Mouse (Mus musculus) spleen, adult 2 months (tissue): ENCODE results near the gene Lysmd2.

Experiments
- CTCF ChIP-seq: fragments of 200-500 bp; IDR thresholded peaks from 2 replicates; pipeline ENCODE4 v1.5.1; 2011; ENCODE audit warnings: mild to moderate bottlenecking, inconsistent platforms; ENCODE audit not compliant: insufficient read depth, insufficient read length, insufficient replicate concordance; ENCODE audit errors: extremely low read depth
- POLR2A ChIP-seq: fragments of 200-500 bp; IDR thresholded peaks from 2 replicates; pipeline ENCODE4 v1.6.1; 2011; ENCODE audit warnings: low read depth, low read length, inconsistent platforms

- TF ChIP-seq CTCF (no peak), POLR2A (no peak)
Observed at GRCm38 (mm10) chr9:75645405-75645804, 19.9 kb downstream of the Lysmd2 start.
